Mouse (Mus musculus) liver, embryonic 13.5 days (tissue): Measurements from ENCODE around the gene Sh3kbp1. TPM values are rescaled to one million over a fixed set of nuclear protein-coding genes. Genes with fewer than 3 reads are reported as not detected.

Source experiments
- ATAC-seq: fragments of 200-750 bp; cut with Nextera tagmentation; 2 replicates; pipeline ENCODE4 v1.8.0; 2017; ENCODE audit warnings: low read depth, mild to moderate bottlenecking, moderate number of reproducible peaks, moderate library complexity
- DNase-seq: peaks from one replicate; pipeline ENCODE4 v3.0.0; 2022
- H3K27ac ChIP-seq: fragments of 300-500 bp; sonication (generic); 2 replicates; pipeline ENCODE4 v1.5.1; 2015; ENCODE audit warnings: moderate library complexity, mild to moderate bottlenecking, inconsistent platforms
- H3K27me3 ChIP-seq: fragments of 300-500 bp; sonication (generic); 2 replicates; pipeline ENCODE4 v1.6.1; 2015; ENCODE audit warnings: mild to moderate bottlenecking, inconsistent platforms
- H3K36me3 ChIP-seq: fragments of 300-500 bp; sonication (generic); 2 replicates; pipeline ENCODE4 v1.6.1; 2015; ENCODE audit warnings: mild to moderate bottlenecking, inconsistent platforms
- H3K4me1 ChIP-seq: fragments of 300-500 bp; sonication (generic); replicated peaks from 2 replicates; pipeline ENCODE4 v1.6.1; 2015; ENCODE audit warnings: inconsistent platforms
- H3K4me2 ChIP-seq: fragments of 300-500 bp; sonication (generic); 2 replicates; pipeline ENCODE4 v1.6.1; 2015; ENCODE audit warnings: inconsistent platforms, mild to moderate bottlenecking, moderate library complexity
- H3K4me3 ChIP-seq: fragments of 300-500 bp; sonication (generic); replicated peaks from 2 replicates; pipeline ENCODE4 v1.5.1; 2015; ENCODE audit warnings: mild to moderate bottlenecking, inconsistent platforms
- H3K9ac ChIP-seq: fragments of 300-500 bp; sonication (generic); 2 replicates; pipeline ENCODE4 v1.6.1; 2015; ENCODE audit warnings: mild to moderate bottlenecking, inconsistent platforms
- H3K9me3 ChIP-seq: fragments of 300-500 bp; sonication (generic); replicated peaks from 2 replicates; pipeline ENCODE4 v1.6.1; 2016; ENCODE audit warnings: inconsistent platforms
- WGBS: fragments of 180-500 bp; shearing (Covaris S2); methylation state at CpG from one replicate; pipeline ENCODE4 v1.1.7; 2015; ENCODE audit not compliant: insufficient replicate concordance; 5-methylcytosine and 5-hydroxymethylcytosine counted together
- polyA plus RNA-seq: library from polyadenylated mRNA; unstranded; fragments of >200 nt; fragmentation: Nextera tagmentation; extraction: Ambion mirVana; gene quantifications from 2 replicates; pipeline ENCODE4 v1.2.1, GENCODE M21; 2015

Sh3kbp1 gene
- polyA plus RNA-seq, 1 experiment from 2014 or later: 10.7 TPM

GRCm38 (mm10) chrX:159928834-159929233 is 301.8 kb downstream of the Sh3kbp1 start:
- H3K36me3 ChIP-seq: no peaks in the 10 kb centered on the region
- H3K4me3 ChIP-seq: no peak overlapping the region
- H3K9ac ChIP-seq: no peak overlapping the region
- WGBS: 52% methylated on average over 3 of the region's 3 CpGs
- DNase-seq (no peak), ATAC-seq (no peak)
- H3K9me3 ChIP-seq: no peaks in the 10 kb centered on the region
- H3K4me2 ChIP-seq: no peak overlapping the region
- H3K27me3 ChIP-seq: no peaks in the 10 kb centered on the region
- H3K4me1 ChIP-seq: no peaks in the 10 kb centered on the region
- H3K27ac ChIP-seq: no peak overlapping the region

DNA sequence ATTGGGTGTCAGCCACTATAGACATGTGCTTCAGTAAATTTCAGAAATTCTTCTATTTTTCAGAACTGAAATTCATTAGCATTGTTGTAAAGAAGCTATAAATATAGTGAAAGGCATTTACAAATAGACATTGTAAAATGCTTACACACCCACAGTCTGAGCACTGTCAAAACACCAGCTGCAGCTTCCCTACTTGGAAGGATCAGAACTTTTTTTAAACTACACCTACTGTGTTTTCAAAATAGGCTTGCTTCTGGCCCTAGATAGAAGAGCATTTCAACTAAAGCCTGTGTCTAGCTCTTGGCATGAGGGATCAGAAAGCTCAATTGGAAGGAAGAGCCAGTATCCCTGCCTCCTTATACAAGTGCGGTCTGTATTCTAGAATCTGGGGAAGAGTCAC is 305.0 kb downstream of the Sh3kbp1 start:
- 93% methylated on average over 1 of the region's 1 CpGs for whole genome bisulfite sequencing
- DNase-seq: no peak
- Histone ChIP-seq H3K36me3 (no peaks in the 10 kb centered on the region), H3K27ac (no peak overlapping the region), H3K27me3 (no peaks in the 10 kb centered on the region), H3K9me3 (no peaks in the 10 kb centered on the region), H3K4me1 (no peaks in the 10 kb centered on the region), H3K4me3 (no peak overlapping the region), H3K9ac (no peak overlapping the region), H3K4me2 (no peak overlapping the region)
- ATAC-seq: no peak

GRCm38 (mm10) chrX:159942569-159942968 is 315.5 kb downstream of the Sh3kbp1 start:
- H3K9ac ChIP-seq: no peak overlapping the region
- no peak overlapping the region for H3K4me3 ChIP-seq
- DNase-seq: no peak
- 69% methylated on average over 2 of the region's 2 CpGs for WGBS
- no peak for ATAC-seq
- no peak overlapping the region for H3K4me2 ChIP-seq
- H3K36me3 ChIP-seq: no peaks in the 10 kb centered on the region
- no peaks in the 10 kb centered on the region for H3K27me3 ChIP-seq
- H3K9me3 ChIP-seq: no peaks in the 10 kb centered on the region
- H3K4me1 ChIP-seq: no peaks in the 10 kb centered on the region
- H3K27ac ChIP-seq: no peak overlapping the region

- Histone ChIP-seq H3K4me3 (no peak overlapping the region), H3K4me2 (no peak overlapping the region), H3K27me3 (no peaks in the 10 kb centered on the region), H3K36me3 (no peaks in the 10 kb centered on the region), H3K27ac (no peak overlapping the region), H3K9ac (no peak overlapping the region), H3K4me1 (no peaks in the 10 kb centered on the region), H3K9me3 (no peaks in the 10 kb centered on the region)
- WGBS: 76% methylated on average over 1 of the region's 1 CpGs
- no peak for DNase-seq
- no peak for ATAC-seq
These were observed 316.5 kb downstream of the Sh3kbp1 start for GRCm38 (mm10) chrX:159943586-159943985.

GRCm38 (mm10) chrX:159953546-159954429 is 326.7 kb downstream of the Sh3kbp1 start:
- no peak for DNase-seq
- no peak overlapping the region for H3K9ac ChIP-seq
- no peaks in the 10 kb centered on the region for H3K36me3 ChIP-seq
- H3K27me3 ChIP-seq: no peaks in the 10 kb centered on the region; the same call in 1 of the 2 replicates
- H3K27ac ChIP-seq: no peak overlapping the region
- ATAC-seq: no peak
- no peak overlapping the region for H3K4me2 ChIP-seq
- 72% methylated on average over 7 of the region's 7 CpGs for WGBS
- H3K4me3 ChIP-seq: no peak overlapping the region
- H3K9me3 ChIP-seq: no peaks in the 10 kb centered on the region
- H3K4me1 ChIP-seq: no peaks in the 10 kb centered on the region

DNA sequence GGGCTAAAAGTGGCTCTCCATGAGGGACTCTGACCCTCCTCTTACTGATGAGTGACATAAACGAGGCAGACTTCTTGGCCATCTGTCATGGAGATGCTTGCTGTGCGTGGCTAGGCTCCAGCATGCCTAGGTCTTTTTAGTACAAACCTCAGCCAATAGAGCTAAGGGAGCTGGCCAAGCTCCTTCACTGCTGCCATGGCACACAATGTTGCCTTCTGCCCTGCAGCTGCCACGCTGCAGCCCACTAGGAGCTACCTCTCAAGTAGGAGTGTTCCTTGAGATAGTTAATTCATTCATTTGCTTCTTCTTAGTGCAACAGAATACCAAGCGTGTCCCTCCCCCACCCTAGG is 327.3 kb downstream of the Sh3kbp1 start:
- no peaks in the 10 kb centered on the region for H3K9me3 ChIP-seq
- no peak overlapping the region for H3K4me2 ChIP-seq
- H3K4me3 ChIP-seq: no peak overlapping the region
- ATAC-seq (no peak), DNase-seq (no peak)
- no peak overlapping the region for H3K9ac ChIP-seq
- WGBS: 52% methylated on average over 4 of the region's 4 CpGs
- H3K27ac ChIP-seq: no peak overlapping the region
- no peaks in the 10 kb centered on the region for H3K36me3 ChIP-seq
- no peaks in the 10 kb centered on the region for H3K4me1 ChIP-seq
- no peaks in the 10 kb centered on the region; the same call in 1 of the 2 replicates for H3K27me3 ChIP-seq

DNA sequence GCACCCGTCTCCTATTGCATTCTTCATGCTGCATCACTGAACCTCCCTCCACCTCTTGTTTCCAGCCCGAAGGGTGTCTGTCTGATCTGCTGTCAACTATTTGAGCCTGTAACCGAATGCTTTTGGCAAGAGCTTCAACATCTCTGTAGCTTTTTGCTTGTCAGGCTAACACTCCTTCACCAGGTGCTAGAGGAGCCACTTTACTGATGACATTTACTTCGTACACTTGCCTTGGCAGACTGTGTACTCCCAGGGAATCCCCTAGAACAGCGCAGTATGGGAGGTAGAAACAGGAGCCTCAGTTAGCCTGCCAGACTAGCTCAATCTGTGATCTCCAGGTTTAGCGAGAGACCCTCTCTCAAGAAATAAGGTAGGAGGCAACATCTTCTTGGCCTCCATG is 328.4 kb downstream of the Sh3kbp1 start:
- H3K4me2 ChIP-seq: no peak overlapping the region
- no peak overlapping the region for H3K4me3 ChIP-seq
- H3K4me1 ChIP-seq: no peaks in the 10 kb centered on the region
- no peaks in the 10 kb centered on the region for H3K9me3 ChIP-seq
- ATAC-seq: no peak
- H3K9ac ChIP-seq: no peak overlapping the region
- WGBS: 69% methylated on average over 6 of the region's 6 CpGs
- no peak for DNase-seq
- H3K36me3 ChIP-seq: no peaks in the 10 kb centered on the region
- H3K27ac ChIP-seq: no peak overlapping the region
- H3K27me3 ChIP-seq: no peaks in the 10 kb centered on the region; the same call in 1 of the 2 replicates

DNA sequence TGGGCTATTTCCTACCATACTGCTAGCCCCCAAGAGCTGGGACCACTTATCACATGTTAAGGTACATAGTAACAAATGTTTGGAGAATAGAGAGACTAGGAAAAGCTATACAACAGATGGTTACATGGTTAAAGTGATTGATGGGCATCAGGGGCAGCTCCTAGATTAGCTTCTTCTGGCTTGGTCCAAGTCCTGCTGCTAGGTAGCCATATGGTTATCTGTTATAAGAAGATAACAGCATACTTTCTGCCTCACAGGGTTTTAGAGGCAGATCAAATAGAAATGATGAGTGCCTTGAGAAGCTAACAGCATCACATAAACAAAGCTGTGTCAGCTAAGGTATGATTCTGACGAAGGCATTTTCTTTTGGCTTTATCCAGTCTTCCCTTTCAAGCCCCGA is 334.3 kb downstream of the Sh3kbp1 start:
- no peak for ATAC-seq
- H3K4me1 ChIP-seq: no peaks in the 10 kb centered on the region
- no peak overlapping the region for H3K4me2 ChIP-seq
- no peak overlapping the region for H3K27ac ChIP-seq
- H3K9me3 ChIP-seq: no peaks in the 10 kb centered on the region
- H3K9ac ChIP-seq: no peak overlapping the region
- no peaks in the 10 kb centered on the region for H3K36me3 ChIP-seq
- WGBS: 54% methylated on average over 2 of the region's 2 CpGs
- no peaks in the 10 kb centered on the region; the same call in 1 of the 2 replicates for H3K27me3 ChIP-seq
- no peak overlapping the region for H3K4me3 ChIP-seq
- DNase-seq: no peak

DNA sequence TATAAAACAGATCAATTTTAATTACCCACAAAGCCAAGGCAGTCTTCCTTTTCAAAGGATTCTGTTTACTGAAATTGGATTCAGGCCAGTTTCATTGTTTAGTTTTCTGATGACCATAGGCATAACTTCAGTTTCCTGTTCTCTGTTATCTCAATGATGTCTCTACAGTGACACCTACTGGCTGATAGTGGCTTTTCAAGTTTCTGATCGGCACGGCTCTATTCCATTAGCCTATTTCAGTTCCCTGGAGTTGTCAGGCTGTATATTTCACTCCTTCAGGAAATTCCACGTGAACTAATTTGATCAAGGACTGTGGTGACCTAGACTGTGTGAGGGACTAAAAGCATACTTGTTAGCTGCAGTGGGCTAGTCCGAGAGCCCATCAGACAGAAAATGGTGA is 336.2 kb downstream of the Sh3kbp1 start:
- H3K36me3 ChIP-seq: no peaks in the 10 kb centered on the region
- peak; percentile 3 for DNase-seq
- H3K27me3 ChIP-seq: no peaks in the 10 kb centered on the region
- no peak overlapping the region for H3K27ac ChIP-seq
- no peak overlapping the region for H3K4me2 ChIP-seq
- H3K9ac ChIP-seq: no peak overlapping the region
- no peaks in the 10 kb centered on the region for H3K4me1 ChIP-seq
- no peaks in the 10 kb centered on the region for H3K9me3 ChIP-seq
- 32% methylated on average over 4 of the region's 4 CpGs for WGBS
- no peak for ATAC-seq
- no peak overlapping the region for H3K4me3 ChIP-seq

GRCm38 (mm10) chrX:159963925-159964324 is 336.9 kb downstream of the Sh3kbp1 start:
- 75% methylated on average over 9 of the region's 9 CpGs for WGBS
- no peak overlapping the region for H3K4me2 ChIP-seq
- no peak overlapping the region for H3K4me3 ChIP-seq
- no peaks in the 10 kb centered on the region for H3K4me1 ChIP-seq
- H3K27me3 ChIP-seq: no peaks in the 10 kb centered on the region
- no peak overlapping the region for H3K27ac ChIP-seq
- no peak for ATAC-seq
- no peak overlapping the region for H3K9ac ChIP-seq
- no peaks in the 10 kb centered on the region for H3K36me3 ChIP-seq
- no peaks in the 10 kb centered on the region for H3K9me3 ChIP-seq
- DNase-seq: no peak

DNA sequence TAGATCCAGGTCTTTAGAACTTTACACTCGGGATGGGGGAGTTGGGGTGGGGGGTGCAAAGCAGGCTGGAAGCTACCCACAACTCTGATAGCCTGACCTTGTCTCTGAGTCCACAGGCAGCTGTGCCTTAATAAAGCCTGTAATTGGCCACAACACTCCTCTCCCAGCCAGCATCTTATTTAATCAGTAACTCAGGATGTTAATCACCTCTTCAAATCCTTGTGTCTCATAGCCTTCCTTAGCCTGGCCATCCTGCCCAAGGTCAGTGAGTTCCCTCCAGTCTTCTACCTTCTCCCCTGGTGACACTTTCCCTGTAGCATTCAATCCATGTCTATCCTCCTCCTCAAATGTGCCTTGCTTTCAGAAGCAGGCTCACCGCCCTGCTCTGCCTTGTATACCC is 342.0 kb downstream of the Sh3kbp1 start:
- H3K9ac ChIP-seq: no peak overlapping the region
- no peaks in the 10 kb centered on the region for H3K9me3 ChIP-seq
- no peak for ATAC-seq
- no peak overlapping the region for H3K27ac ChIP-seq
- H3K27me3 ChIP-seq: no peaks in the 10 kb centered on the region
- H3K4me1 ChIP-seq: no peaks in the 10 kb centered on the region
- no peak overlapping the region for H3K4me3 ChIP-seq
- no peak for DNase-seq
- no peaks in the 10 kb centered on the region for H3K36me3 ChIP-seq
- 65% methylated on average over 2 of the region's 2 CpGs for WGBS
- no peak overlapping the region for H3K4me2 ChIP-seq

- WGBS: 58% methylated on average over 3 of the region's 3 CpGs
- no peaks in the 10 kb centered on the region for H3K4me1 ChIP-seq
- H3K27ac ChIP-seq: no peak overlapping the region
- ATAC-seq (no peak), DNase-seq (no peak)
- no peaks in the 10 kb centered on the region for H3K36me3 ChIP-seq
- no peaks in the 10 kb centered on the region for H3K9me3 ChIP-seq
- no peak overlapping the region for H3K9ac ChIP-seq
- H3K4me3 ChIP-seq: no peak overlapping the region
- H3K4me2 ChIP-seq: no peak overlapping the region
- H3K27me3 ChIP-seq: no peaks in the 10 kb centered on the region
These were observed 344.2 kb downstream of the Sh3kbp1 start for GRCm38 (mm10) chrX:159971091-159971779.
